Mouse (Mus musculus) cerebellum, adult 9-10 months (tissue): ENCODE measurements at regions not wholly inside any gene's neighbourhood (a gene's known extent, or its start where the extent isn't known, plus 50 kb on each side); places are given as distances from the start of the nearest gene placed in this dataset.

ENCODE experiments used
- DNase-seq: peaks from one replicate; pipeline ENCODE4 v3.0.0; 2022

- DNase-seq, result no peak
Observed at GRCm38 (mm10) chr3:52754401-52754800, 262.6 kb downstream of the Cog6 start.

DNA sequence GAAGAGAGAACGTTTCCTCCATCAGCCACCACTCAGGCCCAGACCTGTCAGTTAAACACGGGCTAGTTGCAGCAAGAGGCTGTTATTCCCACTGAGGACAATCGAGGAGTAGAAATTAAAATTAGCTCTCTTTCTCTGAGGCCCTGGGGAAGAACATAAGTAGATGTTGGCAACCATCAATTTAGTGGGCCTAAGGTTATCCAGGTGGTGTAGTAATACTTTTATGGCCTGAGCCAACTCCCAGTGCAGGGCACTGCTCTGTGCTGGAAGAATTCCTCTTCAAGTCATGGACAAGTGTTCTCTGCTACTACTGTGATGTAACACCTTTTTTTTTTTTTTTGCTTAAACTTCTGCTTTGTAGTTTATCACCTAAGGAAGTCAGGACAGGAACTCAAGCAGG is 270.1 kb downstream of the Cog6 start:
- DNase-seq, result no peak

- no peak for DNase-seq
Observed at GRCm38 (mm10) chr3:52744334-52744733, 272.7 kb downstream of the Cog6 start.

GRCm38 (mm10) chr3:52740466-52741026 is 276.5 kb downstream of the Cog6 start:
- no peak for DNase-seq

GRCm38 (mm10) chr3:52739526-52739925 is 277.5 kb downstream of the Cog6 start:
- no peak for DNase-seq

DNA sequence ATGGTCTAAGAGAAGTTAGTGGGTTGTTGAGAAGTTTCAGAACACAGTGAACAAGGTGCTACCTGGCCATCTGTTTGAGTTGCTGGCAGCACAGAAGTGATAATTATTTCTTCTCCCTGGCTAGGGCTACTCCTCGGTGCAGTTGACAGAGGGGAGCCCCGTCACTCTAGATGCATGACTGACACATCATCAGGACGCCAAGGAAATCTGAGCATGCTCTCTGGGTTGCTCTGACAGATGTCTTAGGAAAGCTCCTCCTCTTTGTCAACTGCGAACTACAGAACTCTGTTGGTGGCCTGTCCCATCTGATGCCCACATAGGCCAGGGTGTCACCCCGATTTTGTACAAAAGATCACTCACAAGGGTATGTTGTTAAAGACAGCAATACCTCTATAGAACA is 278.7 kb downstream of the Cog6 start:
- DNase-seq, result no peak

DNA sequence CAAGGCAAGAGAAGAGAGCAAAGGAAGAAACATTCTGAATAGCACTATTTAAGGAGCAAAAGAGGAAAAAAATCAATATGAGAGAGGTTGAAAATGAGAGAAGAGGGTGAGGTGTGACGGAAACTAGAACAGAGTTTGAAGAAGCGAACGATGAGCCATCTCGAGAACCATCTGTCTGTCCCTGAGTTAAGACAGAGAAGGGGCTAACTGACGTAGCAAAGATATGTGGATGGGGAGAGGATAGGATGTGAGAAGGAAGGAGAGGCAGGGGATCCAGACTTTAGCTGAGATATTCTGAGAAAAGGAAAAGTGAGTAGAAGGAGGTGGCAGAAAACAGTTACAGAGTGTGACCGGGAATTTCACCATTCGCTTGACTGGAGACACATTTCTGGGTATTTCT is 281.1 kb downstream of the Cog6 start:
- no peak for DNase-seq

- DNase-seq, result no peak
Observed at GRCm38 (mm10) chr3:52731941-52732340, 285.1 kb downstream of the Cog6 start.

- DNase-seq, result no peak
Observed at GRCm38 (mm10) chr3:52731491-52731890, 285.5 kb downstream of the Cog6 start.

GRCm38 (mm10) chr3:52729731-52730130 is 287.3 kb downstream of the Cog6 start:
- no peak for DNase-seq

GRCm38 (mm10) chr3:52728860-52729259 is 288.2 kb downstream of the Cog6 start:
- DNase-seq, result no peak

- DNase-seq, result no peak
Observed at GRCm38 (mm10) chr3:52728426-52728825, 288.6 kb downstream of the Cog6 start.

- no peak for DNase-seq
Observed at GRCm38 (mm10) chr3:52724354-52724753, 292.7 kb downstream of the Cog6 start.

DNA sequence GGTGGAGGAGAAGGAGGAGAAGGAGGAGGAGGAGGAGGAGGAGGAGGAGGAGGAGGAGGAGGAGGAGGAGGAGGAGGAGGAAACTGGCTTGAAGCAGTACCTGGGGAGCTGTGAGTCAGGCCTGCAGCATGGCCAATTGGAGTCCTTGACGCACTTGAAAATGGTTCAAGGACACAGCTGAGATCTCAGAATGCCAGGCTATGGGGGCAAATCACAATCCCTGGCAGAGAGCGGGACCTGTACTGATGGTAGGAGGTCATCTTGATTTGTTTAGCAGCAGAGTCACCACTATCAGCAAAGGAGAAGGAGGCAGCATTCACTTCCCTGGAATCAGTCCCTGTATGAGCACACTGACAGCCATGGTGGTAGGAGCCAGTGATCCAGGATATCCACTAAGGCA is 294.1 kb downstream of the Cog6 start:
- no peak for DNase-seq

- no peak for DNase-seq
Observed at GRCm38 (mm10) chr3:52719181-52719580, 297.9 kb downstream of the Cog6 start.

DNA sequence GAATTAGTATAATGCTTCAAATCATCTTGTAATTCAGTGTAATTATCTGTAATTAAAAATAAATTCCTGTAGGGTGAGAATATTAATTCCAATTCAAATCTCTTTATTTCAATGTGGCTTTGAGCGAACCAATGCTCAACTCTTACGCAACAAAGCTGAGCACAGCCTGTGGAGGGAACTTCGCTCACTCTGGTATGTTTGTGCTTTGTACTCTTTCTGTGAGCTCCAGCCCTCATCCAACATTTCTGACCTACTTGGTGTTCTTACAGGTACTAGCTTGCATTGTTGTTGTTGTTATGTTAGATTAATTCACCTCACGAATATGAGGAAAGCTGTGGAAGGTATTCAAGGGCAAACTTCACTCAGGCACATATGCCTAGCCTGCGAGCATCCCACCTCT is 299.7 kb downstream of the Cog6 start:
- no peak for DNase-seq

GRCm38 (mm10) chr3:52712151-52712550 is 304.9 kb downstream of the Cog6 start:
- no peak for DNase-seq

DNA sequence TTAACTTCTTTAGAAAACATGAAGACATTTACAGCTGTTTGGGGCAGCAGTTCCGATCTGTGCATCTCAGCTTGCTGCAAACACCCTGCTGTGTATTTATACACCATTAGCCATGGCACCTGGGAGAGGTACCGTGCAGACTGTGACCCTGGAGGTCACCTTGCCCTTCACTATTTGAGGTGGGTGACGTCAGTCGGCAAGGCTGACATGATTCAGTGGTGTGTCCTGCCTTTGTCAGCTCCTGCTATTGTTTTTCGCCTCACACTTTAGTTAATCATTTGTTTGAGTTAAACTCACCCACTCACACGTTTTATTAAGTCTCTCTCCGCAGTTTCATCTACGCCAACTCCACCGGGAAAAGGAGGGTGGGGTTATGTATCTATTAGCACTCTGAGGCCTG is 305.9 kb downstream of the Cog6 start:
- DNase-seq, result no peak

DNA sequence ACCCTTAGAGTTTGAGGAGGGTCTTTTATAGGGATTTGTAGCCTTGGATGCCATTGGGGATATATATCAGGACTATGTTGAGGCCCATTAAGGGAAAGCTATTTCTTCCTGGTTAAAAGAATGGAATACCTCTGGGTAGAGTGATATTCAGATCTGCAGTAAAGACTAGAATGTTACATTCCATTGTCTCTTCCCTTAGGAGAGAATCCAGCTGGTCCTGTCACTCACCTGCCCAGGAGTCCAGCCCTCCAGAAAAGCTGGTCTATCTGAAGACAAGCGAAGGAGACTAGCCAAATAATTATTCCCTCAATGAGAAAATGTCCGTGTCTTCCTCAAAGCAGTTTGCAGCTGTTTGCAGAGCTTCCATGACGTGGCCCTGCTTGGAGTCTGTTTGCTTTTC is 308.3 kb downstream of the Cog6 start:
- DNase-seq, result no peak

- no peak for DNase-seq
Observed at GRCm38 (mm10) chr3:52708301-52708700, 308.7 kb downstream of the Cog6 start.

DNA sequence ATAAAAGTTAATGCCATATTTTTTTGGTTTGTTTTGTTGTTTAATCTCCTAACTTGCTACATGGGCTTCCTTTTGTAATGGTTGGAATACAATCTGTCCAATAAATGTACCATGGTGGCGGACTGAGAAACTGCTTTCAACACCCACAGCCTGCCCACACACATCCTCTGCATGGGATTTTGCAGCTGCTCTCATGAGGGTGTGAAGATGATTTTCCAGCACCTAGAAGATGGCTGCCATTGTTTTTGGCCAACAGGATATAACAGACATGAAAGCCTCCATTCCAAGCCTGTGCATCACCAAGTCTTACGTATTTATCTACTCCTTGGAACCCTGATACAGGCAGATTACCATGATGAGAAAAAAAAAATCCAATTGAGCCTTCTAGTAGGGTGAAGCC is 310.4 kb downstream of the Cog6 start:
- DNase-seq, result no peak

GRCm38 (mm10) chr3:52703751-52704150 is 313.3 kb downstream of the Cog6 start:
- no peak for DNase-seq

GRCm38 (mm10) chr3:52702962-52703361 is 314.1 kb downstream of the Cog6 start:
- DNase-seq, result no peak

GRCm38 (mm10) chr3:52701601-52702000 is 315.4 kb downstream of the Cog6 start:
- no peak for DNase-seq

DNA sequence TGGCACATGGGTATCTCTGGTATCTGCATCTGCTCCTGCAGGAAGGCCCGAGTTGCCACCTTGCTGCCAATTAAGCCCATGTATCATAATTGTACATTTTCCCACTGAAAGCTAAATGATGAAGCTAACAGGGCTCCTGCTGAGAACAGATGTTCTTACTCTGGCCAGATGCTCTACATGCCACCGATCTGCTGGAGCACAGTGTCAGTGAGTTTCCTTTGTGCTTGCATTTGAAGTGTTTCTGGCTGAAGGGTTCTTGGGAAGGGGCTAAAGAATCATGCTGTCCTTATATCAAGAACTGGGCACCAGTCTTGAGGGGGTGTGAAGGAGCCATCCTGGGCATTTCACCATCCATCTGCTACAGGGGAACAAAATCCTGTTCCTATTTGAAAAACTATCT is 323.2 kb downstream of the Cog6 start:
- no peak for DNase-seq
